Comparison of ENCODE assay signal across 9 mouse cellular contexts in the genomic region with DNA sequence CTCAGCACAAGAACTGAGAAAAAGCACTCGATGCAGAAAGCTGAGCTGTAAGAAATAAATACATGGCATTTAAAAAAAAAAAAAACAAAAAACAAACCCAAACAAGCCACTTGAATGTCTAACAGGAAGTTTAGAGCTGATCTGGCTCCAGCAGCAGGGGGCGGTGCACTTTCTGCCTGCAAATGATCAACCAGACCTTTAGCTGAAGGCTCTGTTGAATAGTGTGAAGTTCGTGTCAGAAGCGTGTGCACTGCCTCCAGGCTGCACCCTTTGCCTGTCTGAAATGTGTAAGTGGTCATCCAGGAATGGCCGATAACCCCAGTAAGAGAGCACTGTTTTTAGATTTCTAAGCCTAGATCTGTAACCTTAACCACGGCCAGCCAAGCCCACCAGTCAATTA. TPM values are rescaled to one million over a fixed set of nuclear protein-coding genes. Genes with fewer than 3 reads are reported as not detected.
DNase-seq lines count a peak whose midpoint lies in the region; ATAC-seq and TF ChIP-seq lines count a peak whose summit lies in the region.
"Had no signal": no experiment of that assay in that cellular context is flagged by ENCODE, and none has a peak within 500 bp of the region (broad histone marks: within the 10 kb centered on the region; RNA-seq: fewer than 3 reads in every experiment).

No protein-coding gene starts in this region.

- H3K4me1 ChIP-seq in kidney, postnatal 0 days (replicated peaks; ENCODE audit: insufficient read depth, low read length) = peaks cover 18% of the 10 kb centered on the region; the same call in 1 of the 2 replicates

- peak; percentile 61 for ATAC-seq in kidney, postnatal 0 days (replicated peaks; ENCODE audit: low FRiP score, low read depth)

- no peaks in the 10 kb centered on the region for H3K27me3 ChIP-seq in kidney, postnatal 0 days (ENCODE audit: insufficient read depth, low read length)
- H3K27me3 ChIP-seq: CH12.LX; embryonic facial prominence, embryonic 13.5 days had no signal

- intact Hi-C loops in left cerebral cortex, adult 2 months (cut with DNase I) = no loop called here
- intact Hi-C loops in left cerebral cortex, postnatal 14 days (cut with DNase I) = no loop called here

- DNase-seq in left cerebral cortex, adult 2 months (ENCODE audit: extremely low spot score in 1 of 2, low spot score in 2 of 2) = no peak
- DNase-seq in left cerebral cortex, postnatal 14 days (ENCODE audit: low spot score in 2 of 2) = no peak
- DNase-seq in heart, postnatal 4 days = peak; percentile 34
- peak; percentile 48 for DNase-seq in kidney, postnatal 0 days (ENCODE audit: low spot score)
- peak; percentile 55 for DNase-seq in lung, postnatal 10 days
- DNase-seq in layer of hippocampus, adult 18-20 months (ENCODE audit: low spot score in 2 of 2) = no peak
- no peak for DNase-seq in T-cell, adult 2 months (ENCODE audit: low spot score)

- H3K4me2 ChIP-seq in kidney, postnatal 0 days (ENCODE audit: low read length) = no peak overlapping the region
- H3K4me2 ChIP-seq: embryonic facial prominence, embryonic 13.5 days had no signal

- no peaks in the 10 kb centered on the region for H3K9me3 ChIP-seq in kidney, postnatal 0 days (replicated peaks; ENCODE audit: low read length)
- H3K9me3 ChIP-seq: embryonic facial prominence, embryonic 13.5 days had no signal

- WGBS in kidney, postnatal 0 days = 44% methylated on average over 6 of the region's 6 CpGs

- peak; percentile 9; the same call in 1 of the 2 replicates for TF ChIP-seq CTCF in left cerebral cortex, adult 2 months (IDR thresholded peaks at IDR 0.05)
- peak; percentile 67 for TF ChIP-seq CTCF in kidney, postnatal 0 days (IDR thresholded peaks at IDR 0.05; ENCODE audit: low read depth)

- peaks cover 70% of the 10 kb centered on the region for H3K36me3 ChIP-seq in kidney, postnatal 0 days (ENCODE audit: insufficient read depth, low read length)

- no peak overlapping the region for H3K9ac ChIP-seq in kidney, postnatal 0 days (ENCODE audit: low read depth, low read length)
- H3K9ac ChIP-seq: embryonic facial prominence, embryonic 13.5 days had no signal

- H3K27ac ChIP-seq in left cerebral cortex, adult 2 months = no peak overlapping the region
- H3K27ac ChIP-seq in kidney, postnatal 0 days = peak overlapping the region; percentile 68
- H3K27ac ChIP-seq: embryonic facial prominence, embryonic 13.5 days had no signal

- no peak overlapping the region for H3K4me3 ChIP-seq in left cerebral cortex, adult 2 months
- H3K4me3 ChIP-seq in kidney, postnatal 0 days (replicated peaks; ENCODE audit: low read depth, low read length) = no peak overlapping the region
- H3K4me3 ChIP-seq: embryonic facial prominence, embryonic 13.5 days had no signal

RNA-seq across cellular contexts. Expression of a gene that starts 5.5 kb away (rescaled TPM):
- total RNA-seq in left cerebral cortex, adult 2 months (2021) = 10 to 100 TPM; 24.1 to 29.5 TPM
- total RNA-seq in left cerebral cortex, postnatal 14 days (2021) = 10 to 100 TPM; 25.6 to 26.2 TPM
- total RNA-seq in heart, postnatal 4 days (2021) = 10 to 100 TPM; 67.9 to 72.7 TPM
- 79.0 and 83.3 TPM in 2 replicates for polyA plus RNA-seq in kidney, postnatal 0 days (2015; fragmentation: Nextera tagmentation; extraction: Ambion mirVana)
- total RNA-seq in layer of hippocampus, adult 18-20 months (2021) = 10 to 100 TPM; 18.1 to 20.3 TPM

Comparison
In these comparisons a context has a peak if more than half of its experiments do, and no peak if none do; other contexts are left out.
1. DNase-seq: peak in heart, postnatal 4 days (single experiment), kidney, postnatal 0 days (single experiment) and lung, postnatal 10 days (single experiment); none in left cerebral cortex, adult 2 months (0 of 2), left cerebral cortex, postnatal 14 days (0 of 2), layer of hippocampus, adult 18-20 months (0 of 2) and T-cell, adult 2 months (single experiment).